Mouse (Mus musculus): ENCODE measurements around the gene Nradd. TPM values are rescaled to one million over a fixed set of nuclear protein-coding genes. Genes with fewer than 3 reads are reported as not detected.
A peak's percentile ranks its signal among the peaks of the same experiment; 100 is the strongest.

The Nradd gene
- 69.3 TPM for polyA plus RNA-seq (2021)

- ATAC-seq (peak; percentile 87), DNase-seq (ENCODE audit: low read depth, low spot score) (peak; percentile 49)
- in situ Hi-C loops (cut with MboI; ENCODE audit: low pct_unique_long_range_greater_than_20kb) = loop anchor here (10.0 kb wide), 1 partner anchor 190 kb away; no protein-coding TSS in a partner anchor
- no peaks in the 10 kb centered on the region for H3K27me3 ChIP-seq
- no peak for TF ChIP-seq CTCF (IDR thresholded peaks at IDR 0.05)
- POLR2A ChIA-PET = no interaction called here
- CTCF ChIA-PET = interaction anchor here (1.1 to 1.2 kb wide), 2 partner anchors 10 to 176 kb away, joined by 3 read pairs; no protein-coding TSS in a partner anchor
These were observed at the start of gene Nradd for GRCm38 (mm10) chr9:110624361-110625166. Gene Nradd (minus strand): TSS chr9:110624452.

- ChIA-PET POLR2A (interaction anchor here (0.5 kb wide), 1 partner anchor 122 kb away, joined by 3 read pairs; no protein-coding TSS in a partner anchor), CTCF (interaction anchor here (2.9 kb wide), 1 partner anchor 12 kb away, joined by 19 read pairs; no protein-coding TSS in a partner anchor)
- no peaks in the 10 kb centered on the region for H3K27me3 ChIP-seq
- no peak for TF ChIP-seq CTCF (IDR thresholded peaks at IDR 0.05)
- DNase-seq (ENCODE audit: low read depth, low spot score) = no peak
- no peak for ATAC-seq
- in situ Hi-C loops (cut with MboI; ENCODE audit: low pct_unique_long_range_greater_than_20kb) = no loop called here
These were observed 49.0 kb upstream of the Nradd start for GRCm38 (mm10) chr9:110673107-110673752.

GRCm38 (mm10) chr9:110672462-110673106 is 48.3 kb upstream of the Nradd start:
- ChIA-PET POLR2A (interaction anchor here (0.5 to 1.0 kb wide), 2 partner anchors 12 to 121 kb away, joined by 3 read pairs; no protein-coding TSS in a partner anchor), CTCF (interaction anchor here (2.9 kb wide), 1 partner anchor 13 kb away, joined by 19 read pairs; no protein-coding TSS in a partner anchor)
- peak; percentile 74 for ATAC-seq
- no peak for DNase-seq (ENCODE audit: low read depth, low spot score)
- in situ Hi-C loops (cut with MboI; ENCODE audit: low pct_unique_long_range_greater_than_20kb) = no loop called here
- TF ChIP-seq CTCF (IDR thresholded peaks at IDR 0.05) = no peak
- H3K27me3 ChIP-seq = no peaks in the 10 kb centered on the region

GRCm38 (mm10) chr9:110669785-110670184 is 45.5 kb upstream of the Nradd start:
- ChIA-PET CTCF (interaction anchor here (1.2 kb wide), 2 partner anchors 9 to 12 kb away, joined by 3 to 5 read pairs; no protein-coding TSS in a partner anchor), POLR2A (no interaction called here)
- DNase-seq (ENCODE audit: low read depth, low spot score) (no peak), ATAC-seq (no peak)
- no peak for TF ChIP-seq CTCF (IDR thresholded peaks at IDR 0.05)
- in situ Hi-C loops (cut with MboI; ENCODE audit: low pct_unique_long_range_greater_than_20kb) = no loop called here
- H3K27me3 ChIP-seq = no peaks in the 10 kb centered on the region

GRCm38 (mm10) chr9:110668601-110669293 is 44.5 kb upstream of the Nradd start:
- in situ Hi-C loops (cut with MboI; ENCODE audit: low pct_unique_long_range_greater_than_20kb) = no loop called here
- no peak for DNase-seq (ENCODE audit: low read depth, low spot score)
- ChIA-PET POLR2A (no interaction called here), CTCF (interaction anchor here (1.2 kb wide), 1 partner anchor 11 kb away, joined by 3 read pairs; no protein-coding TSS in a partner anchor)
- ATAC-seq = no peak
- no peak for TF ChIP-seq CTCF (IDR thresholded peaks at IDR 0.05)
- no peaks in the 10 kb centered on the region for H3K27me3 ChIP-seq

GRCm38 (mm10) chr9:110667219-110667836 is 43.1 kb upstream of the Nradd start:
- no peak for ATAC-seq
- no peak for TF ChIP-seq CTCF (IDR thresholded peaks at IDR 0.05)
- in situ Hi-C loops (cut with MboI; ENCODE audit: low pct_unique_long_range_greater_than_20kb) = no loop called here
- ChIA-PET POLR2A (no interaction called here), CTCF (interaction anchor here (1.6 kb wide), 1 partner anchor 9 kb away, joined by 4 read pairs; no protein-coding TSS in a partner anchor)
- no peak for DNase-seq (ENCODE audit: low read depth, low spot score)
- no peaks in the 10 kb centered on the region for H3K27me3 ChIP-seq

GRCm38 (mm10) chr9:110666374-110666773 is 42.1 kb upstream of the Nradd start:
- no peak for TF ChIP-seq CTCF (IDR thresholded peaks at IDR 0.05)
- ATAC-seq = no peak
- CTCF ChIA-PET = interaction anchor here (1.6 kb wide), 1 partner anchor 8 kb away, joined by 4 read pairs; no protein-coding TSS in a partner anchor

GRCm38 (mm10) chr9:110665912-110666311 is 41.7 kb upstream of the Nradd start:
- in situ Hi-C loops (cut with MboI; ENCODE audit: low pct_unique_long_range_greater_than_20kb) = no loop called here

More at GRCm38 (mm10) chr9:110666374-110666773, 42.1 kb upstream of the Nradd start:
- POLR2A ChIA-PET = no interaction called here
- H3K27me3 ChIP-seq = no peaks in the 10 kb centered on the region
- no peak for DNase-seq (ENCODE audit: low read depth, low spot score)
- in situ Hi-C loops (cut with MboI; ENCODE audit: low pct_unique_long_range_greater_than_20kb) = no loop called here

GRCm38 (mm10) chr9:110662844-110663243 is 38.6 kb upstream of the Nradd start:
- DNase-seq (ENCODE audit: low read depth, low spot score) = no peak
- ChIA-PET POLR2A (no interaction called here), CTCF (no interaction called here)
- no peak for ATAC-seq
- in situ Hi-C loops (cut with MboI; ENCODE audit: low pct_unique_long_range_greater_than_20kb) = no loop called here
- no peaks in the 10 kb centered on the region for H3K27me3 ChIP-seq
- TF ChIP-seq CTCF (IDR thresholded peaks at IDR 0.05) = no peak

More at GRCm38 (mm10) chr9:110665912-110666311, 41.7 kb upstream of the Nradd start:
- ChIA-PET POLR2A (no interaction called here), CTCF (no interaction called here)
- H3K27me3 ChIP-seq = no peaks in the 10 kb centered on the region
- DNase-seq (ENCODE audit: low read depth, low spot score) = no peak
- TF ChIP-seq CTCF (IDR thresholded peaks at IDR 0.05) = no peak
- no peak for ATAC-seq

Measured in Patski (cell line).